Mouse (Mus musculus): ENCODE results near the gene Eml1.

Gene Eml1

GRCm38 (mm10) chr12:108422495-108422857 lies 51.7 kb downstream of the Eml1 start:
- DNase-seq (ENCODE audit: low spot score in 2 of 2), result no peak

GRCm38 (mm10) chr12:108422858-108423631 lies 52.3 kb downstream of the Eml1 start:
- peak; percentile 71 to 79 for DNase-seq (ENCODE audit: low spot score in 2 of 2)

GRCm38 (mm10) chr12:108430964-108431363 lies 60.2 kb downstream of the Eml1 start:
- DNase-seq (ENCODE audit: low spot score in 2 of 2), result no peak

GRCm38 (mm10) chr12:108431714-108432113 lies 61.0 kb downstream of the Eml1 start:
- DNase-seq (ENCODE audit: low spot score in 2 of 2), result no peak

- no peak for DNase-seq (ENCODE audit: low spot score in 2 of 2)
Measured at GRCm38 (mm10) chr12:108432578-108432977, 61.8 kb downstream of the Eml1 start.

- DNase-seq (ENCODE audit: low spot score in 2 of 2), result no peak
Measured at GRCm38 (mm10) chr12:108433030-108433429, 62.3 kb downstream of the Eml1 start.

- DNase-seq (ENCODE audit: low spot score in 2 of 2), result no peak
Measured at GRCm38 (mm10) chr12:108433498-108433897, 62.7 kb downstream of the Eml1 start.

- DNase-seq (ENCODE audit: low spot score in 2 of 2), result no peak
Measured at GRCm38 (mm10) chr12:108435444-108436015, 64.8 kb downstream of the Eml1 start.

GRCm38 (mm10) chr12:108436029-108436923 lies 65.5 kb downstream of the Eml1 start:
- no peak for DNase-seq (ENCODE audit: low spot score in 2 of 2)

GRCm38 (mm10) chr12:108437446-108437845 lies 66.7 kb downstream of the Eml1 start:
- no peak for DNase-seq (ENCODE audit: low spot score in 2 of 2)

GRCm38 (mm10) chr12:108443271-108443670 lies 72.5 kb downstream of the Eml1 start:
- DNase-seq (ENCODE audit: low spot score in 2 of 2), result no peak

- DNase-seq (ENCODE audit: low spot score in 2 of 2), result no peak
Measured at GRCm38 (mm10) chr12:108443708-108444107, 73.0 kb downstream of the Eml1 start.

GRCm38 (mm10) chr12:108444166-108445115 lies 73.7 kb downstream of the Eml1 start:
- DNase-seq (ENCODE audit: low spot score in 2 of 2), result no peak

GRCm38 (mm10) chr12:108446721-108447120 lies 76.0 kb downstream of the Eml1 start:
- no peak for DNase-seq (ENCODE audit: low spot score in 2 of 2)

GRCm38 (mm10) chr12:108448396-108448795 lies 77.6 kb downstream of the Eml1 start:
- DNase-seq (ENCODE audit: low spot score in 2 of 2), result no peak

GRCm38 (mm10) chr12:108449935-108450334 lies 79.2 kb downstream of the Eml1 start:
- no peak for DNase-seq (ENCODE audit: low spot score in 2 of 2)

GRCm38 (mm10) chr12:108450546-108450945 lies 79.8 kb downstream of the Eml1 start:
- DNase-seq (ENCODE audit: low spot score in 2 of 2), result no peak

GRCm38 (mm10) chr12:108452151-108452874 lies 81.6 kb downstream of the Eml1 start:
- DNase-seq (ENCODE audit: low spot score in 2 of 2), result no peak

- no peak for DNase-seq (ENCODE audit: low spot score in 2 of 2)
Measured at GRCm38 (mm10) chr12:108453561-108454044, 82.8 kb downstream of the Eml1 start.

GRCm38 (mm10) chr12:108455004-108455403 lies 84.2 kb downstream of the Eml1 start:
- DNase-seq (ENCODE audit: low spot score in 2 of 2), result no peak

Data from frontal cortex, postnatal 14 days (tissue).